ENCODE assay signal across 5 mouse cellular contexts in genomic region chr6:116356311-116356947, GRCm38 (mm10). TPM values are rescaled to one million over a fixed set of nuclear protein-coding genes. Genes with fewer than 3 reads are reported as not detected.
DNase-seq lines count a peak whose midpoint lies in the region; TF ChIP-seq lines count a peak whose summit lies in the region.
"Not testable (repeated sequence)": the region's sequence is repeated elsewhere in the genome, so short reads cannot be mapped to it uniquely, and the experiment has no call there.

No protein-coding gene starts in this region.

- TF ChIP-seq POLR2A in ES-Bruce4 (IDR thresholded peaks at IDR 0.05; ENCODE audit: insufficient read depth, low read length), result not testable (repeated sequence)

- not testable (repeated sequence) for H3K27me3 ChIP-seq in ES-Bruce4 (ENCODE audit: control insufficient read depth, insufficient read depth, low read length, poor library complexity, severe bottlenecking)

- in situ Hi-C loops in ES-E14 (cut with MboI; ENCODE audit: low sequenced_read_pairs in 2 of 2, unreplicated experiment in 2 of 2), result not testable (repeated sequence)

- not testable (repeated sequence) for H3K4me1 ChIP-seq in ES-Bruce4 (ENCODE audit: control insufficient read depth, insufficient read depth, low read length)
- H3K4me1 ChIP-seq in ES-E14 (ENCODE audit: control insufficient read depth in 2 of 2, insufficient read depth in 2 of 2, low read length in 2 of 2, poor library complexity in 1 of 2), result peaks cover 0 to 24% of the 10 kb centered on the region in 2 experiments; a peak in 2 of 4 replicates

- peak overlapping the region; percentile 58; the same call in 1 of the 2 replicates for H3K27ac ChIP-seq in ES-Bruce4 (ENCODE audit: insufficient read depth, low read length)
- peak overlapping the region; percentile 68; the same call in 1 of the 2 replicates for H3K27ac ChIP-seq in ES-E14 (ENCODE audit: insufficient read depth, low read depth, low read length, poor library complexity, severe bottlenecking)

- H3K4me3 ChIP-seq in ES-Bruce4 (ENCODE audit: low read depth, low read length); ES-E14 (ENCODE audit: insufficient read depth in 1 of 2, low read depth in 1 of 2, low read length in 2 of 2, poor library complexity in 1 of 2, severe bottlenecking in 1 of 2): not testable (repeated sequence)

- not testable (repeated sequence) for TF ChIP-seq EP300 in ES-Bruce4 (IDR thresholded peaks at IDR 0.05; ENCODE audit: insufficient read depth, low read depth, low read length)

- H3K9ac ChIP-seq in ES-Bruce4 (ENCODE audit: low read depth, poor library complexity, severe bottlenecking); ES-E14 (ENCODE audit: insufficient read depth, low read depth, low read length, poor library complexity, severe bottlenecking): not testable (repeated sequence)

- TF ChIP-seq CTCF in ES-Bruce4 (IDR thresholded peaks at IDR 0.05; ENCODE audit: low read depth, low read length), result not testable (repeated sequence)

- DNase-seq in ES-E14 (ENCODE audit: low read depth, low spot score) (peak; percentile 35), R1 (ENCODE audit: low read depth, low spot score) (peak; percentile 87), ZHBTc4 (ENCODE audit: low read depth, low spot score) (peak; percentile 65)
- DNase-seq in heart, adult 11 months, result peak; percentile 15

- not testable (repeated sequence) for H3K36me3 ChIP-seq in ES-Bruce4 (ENCODE audit: control insufficient read depth, insufficient read depth, low read length, poor library complexity, severe bottlenecking); ES-E14 (ENCODE audit: control insufficient read depth, insufficient read depth, low read length, poor library complexity, severe bottlenecking)

- not testable (repeated sequence) for H3K9me3 ChIP-seq in ES-Bruce4 (replicated peaks; ENCODE audit: control insufficient read depth, insufficient read depth, low read length, poor library complexity, severe bottlenecking); ES-E14 (ENCODE audit: control insufficient read depth, insufficient read depth, low read depth, low read length)

RNA-seq across cellular contexts. Expression of gene March8, which starts 18.6 kb away (rescaled TPM):
- 29.0 and 34.1 TPM in 2 replicates for polyA plus RNA-seq in ES-Bruce4 (2011; ENCODE audit: insufficient read depth, insufficient read length, low read depth, missing spikeins)
- total RNA-seq in ES-E14 (2012; rRNA removed), result 17.6 and 20.1 TPM in 2 replicates

Comparison
In these comparisons a context has a peak if more than half of its experiments do, and no peak if none do; other contexts are left out.
1. DNase-seq: peak in every context shown above with its lines; median percentile 87 in R1; 65 in ZHBTc4; 35 in ES-E14; 15 in heart, adult 11 months.